Mouse (Mus musculus) mature B cell (primary cell): Measurements from ENCODE around the gene Pam16.
"Not testable (repeated sequence)": the region's sequence is repeated elsewhere in the genome, so short reads cannot be mapped to it uniquely, and the experiment has no call there.

Experiments
- in situ Hi-C: fragments of 300-500 bp; cut with MboI; formaldehyde crosslinking; loops from 2 replicates; pipeline ENCODE4 v1.14.3; 2019

Gene Pam16

GRCm38 (mm10) chr16:4592909-4593875, 31.6 kb downstream of the Pam16 start:
- in situ Hi-C loops = no loop called here

- in situ Hi-C loops = no loop called here
Measured at GRCm38 (mm10) chr16:4590236-4590635, 34.6 kb downstream of the Pam16 start.

GRCm38 (mm10) chr16:4587516-4588210, 37.1 kb downstream of the Pam16 start:
- in situ Hi-C loops = no loop called here

GRCm38 (mm10) chr16:4586531-4587123, 38.2 kb downstream of the Pam16 start:
- in situ Hi-C loops = no loop called here

GRCm38 (mm10) chr16:4585642-4586530, 38.9 kb downstream of the Pam16 start:
- in situ Hi-C loops = no loop called here

GRCm38 (mm10) chr16:4584438-4584837, 40.4 kb downstream of the Pam16 start:
- in situ Hi-C loops = no loop called here

- in situ Hi-C loops = no loop called here
Measured at GRCm38 (mm10) chr16:4583807-4584206, 41.0 kb downstream of the Pam16 start.

- in situ Hi-C loops = not testable (repeated sequence)
Measured at GRCm38 (mm10) chr16:4581179-4581578, 43.6 kb downstream of the Pam16 start.

GRCm38 (mm10) chr16:4578630-4579029, 46.2 kb downstream of the Pam16 start:
- in situ Hi-C loops = no loop called here

GRCm38 (mm10) chr16:4576873-4577272, 47.9 kb downstream of the Pam16 start:
- in situ Hi-C loops = no loop called here

GRCm38 (mm10) chr16:4576038-4576437, 48.8 kb downstream of the Pam16 start:
- in situ Hi-C loops = no loop called here

- in situ Hi-C loops = loop anchor here (5.0 kb wide), 1 partner anchor 42 kb away; no protein-coding TSS in a partner anchor
Measured at GRCm38 (mm10) chr16:4570737-4571136, 54.1 kb downstream of the Pam16 start.

GRCm38 (mm10) chr16:4567912-4568311, 56.9 kb downstream of the Pam16 start:
- in situ Hi-C loops = no loop called here
